Mouse (Mus musculus) midbrain, embryonic 16.5 days (tissue): ENCODE measurements around the gene Nploc4. TPM values are rescaled to one million over a fixed set of nuclear protein-coding genes. Genes with fewer than 3 reads are reported as not detected.

Experiments
- ATAC-seq: fragments of 200-750 bp; cut with Nextera tagmentation; 2 replicates; pipeline ENCODE4 v1.8.0; 2017; ENCODE audit warnings: moderate TSS enrichment
- H3K27ac ChIP-seq: fragments of 300-500 bp; sonication (generic); 2 replicates; pipeline ENCODE4 v1.5.1; 2014; ENCODE audit warnings: mild to moderate bottlenecking, low read length, mixed read lengths
- H3K27me3 ChIP-seq: fragments of 300-500 bp; sonication (generic); 2 replicates; pipeline ENCODE4 v1.6.1; 2014; ENCODE audit warnings: low read depth, low read length, mixed read lengths; ENCODE audit not compliant: control insufficient read depth, insufficient read depth
- H3K36me3 ChIP-seq: fragments of 300-500 bp; sonication (generic); 2 replicates; pipeline ENCODE4 v1.6.1; 2014; ENCODE audit warnings: mild to moderate bottlenecking, low read length, moderate library complexity, mixed read lengths; ENCODE audit not compliant: control insufficient read depth, insufficient read depth
- H3K4me1 ChIP-seq: fragments of 300-500 bp; sonication (generic); 2 replicates; pipeline ENCODE4 v1.6.1; 2014; ENCODE audit warnings: mild to moderate bottlenecking, low read length, mixed read lengths; ENCODE audit not compliant: control insufficient read depth, insufficient read depth
- H3K4me2 ChIP-seq: fragments of 300-500 bp; sonication (generic); 2 replicates; pipeline ENCODE4 v1.6.1; 2014; ENCODE audit warnings: mild to moderate bottlenecking, low read length, mixed read lengths
- H3K4me3 ChIP-seq: fragments of 300-500 bp; sonication (generic); 2 replicates; pipeline ENCODE4 v1.5.1; 2014; ENCODE audit warnings: low read depth, mild to moderate bottlenecking, low read length, moderate library complexity, mixed read lengths
- H3K9ac ChIP-seq: fragments of 300-500 bp; sonication (generic); 2 replicates; pipeline ENCODE4 v1.6.1; 2014; ENCODE audit warnings: low read depth, low read length, mixed read lengths
- H3K9me3 ChIP-seq: fragments of 300-500 bp; sonication (generic); replicated peaks from 2 replicates; pipeline ENCODE4 v1.6.1; 2014; ENCODE audit warnings: mild to moderate bottlenecking, low read length, mixed read lengths; ENCODE audit not compliant: control insufficient read depth, poor library complexity, severe bottlenecking
- WGBS: fragments of 180-500 bp; shearing (Covaris S2); extraction: QIAGEN DNeasy Blood & Tissue Kit; methylation state at CpG from one replicate; pipeline ENCODE4 v1.1.7; 2014; 5-methylcytosine and 5-hydroxymethylcytosine counted together
- polyA plus RNA-seq: library from polyadenylated mRNA; unstranded; fragments of >200 nt; fragmentation: Nextera tagmentation; extraction: Ambion mirVana; gene quantifications from 2 replicates; pipeline ENCODE4 v1.2.1, GENCODE M21; 2015

The Nploc4 gene
- polyA plus RNA-seq, result 28.7 and 30.4 TPM in 2 replicates

- Histone ChIP-seq H3K27me3 (no peaks in the 10 kb centered on the region), H3K9me3 (no peaks in the 10 kb centered on the region), H3K9ac (peak within 1 kb of the TSS; percentile 99), H3K4me1 (peaks cover 12% of the 10 kb centered on the region), H3K4me2 (peak within 1 kb of the TSS; percentile 92), H3K27ac (peak within 1 kb of the TSS; percentile 82), H3K36me3 (peaks cover 8% of the 10 kb centered on the region), H3K4me3 (peak within 1 kb of the TSS; percentile 98)
- WGBS, result 1% methylated on average over 61 of the region's 77 CpGs
- peak; percentile 82 for ATAC-seq
Observed at GRCm38 (mm10) chr11:120437152-120437856, at the start of gene Nploc4. Nploc4 (minus strand) TSS chr11:120437708.

DNA sequence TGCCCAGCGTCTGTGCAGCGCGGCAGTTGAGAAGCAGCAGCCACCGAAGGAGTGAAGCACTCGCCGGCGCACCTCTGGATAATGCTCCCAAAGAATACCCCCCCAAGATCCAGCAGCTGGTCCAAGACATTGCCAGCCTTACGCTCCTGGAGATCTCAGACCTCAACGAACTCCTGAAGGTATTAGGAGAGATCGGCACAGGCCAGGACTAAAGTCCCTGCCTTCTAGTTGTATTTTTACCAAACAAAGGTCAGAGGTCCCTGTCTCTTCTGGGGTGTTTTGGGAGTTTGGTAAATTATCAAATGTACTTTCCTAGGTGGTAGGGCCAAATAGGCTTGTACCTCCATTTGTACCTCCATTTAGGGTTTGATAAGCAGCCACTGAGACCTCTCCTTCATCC lies 47.7 kb upstream of the Nploc4 start:
- H3K27me3 ChIP-seq, result no peaks in the 10 kb centered on the region
- peaks cover 13% of the 10 kb centered on the region for H3K4me1 ChIP-seq
- no peak overlapping the region for H3K27ac ChIP-seq
- no peaks in the 10 kb centered on the region for H3K9me3 ChIP-seq
- H3K4me3 ChIP-seq, result peak overlapping the region; percentile 79
- peaks cover 22% of the 10 kb centered on the region for H3K36me3 ChIP-seq
- peak overlapping the region; percentile 67 for H3K4me2 ChIP-seq
- WGBS, result 9% methylated on average over 10 of the region's 10 CpGs
- peak overlapping the region; percentile 81 for H3K9ac ChIP-seq
- no peak for ATAC-seq

DNA sequence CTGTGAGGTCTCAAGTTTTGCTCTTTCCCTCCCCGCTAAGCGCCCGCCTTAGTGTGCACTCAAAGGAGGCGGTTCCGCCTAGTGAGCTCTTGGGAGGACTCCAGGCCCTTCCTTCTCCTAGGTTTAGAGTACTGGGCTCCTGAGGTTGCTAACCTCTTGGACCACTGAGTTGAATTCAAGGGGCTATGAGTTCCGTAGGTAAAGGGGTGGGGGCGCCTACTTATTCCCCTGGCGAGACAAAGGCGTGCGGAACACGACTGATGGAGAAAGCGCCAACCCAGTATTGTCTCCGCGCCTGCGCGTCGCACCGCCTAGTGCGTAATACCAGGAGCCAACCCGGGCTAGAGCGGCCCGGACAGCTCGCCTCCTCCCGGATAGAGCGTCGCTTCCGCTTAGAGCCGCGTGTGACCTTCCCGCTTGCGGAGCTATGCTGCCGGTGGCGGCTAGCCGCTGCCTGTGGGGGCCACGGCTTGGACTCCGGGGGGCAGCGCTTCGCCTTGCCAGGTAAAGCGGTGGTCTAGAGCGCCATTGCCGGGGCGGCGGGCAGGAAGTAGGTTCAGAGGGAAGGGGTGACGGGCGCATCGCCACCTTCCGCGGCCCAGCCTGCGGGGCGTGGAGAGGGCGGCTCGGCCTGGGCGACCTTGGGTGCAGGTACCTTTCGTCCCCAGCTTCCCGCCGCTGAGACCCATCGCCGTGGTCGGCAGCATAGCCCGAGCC lies 46.9 kb upstream of the Nploc4 start, which contains the start of gene Mrpl12:
Gene Mrpl12 (plus strand): TSS at position 349 of the 717 bp plus-strand sequence.
- Histone ChIP-seq H3K27me3 (no peaks in the 10 kb centered on the region), H3K27ac (peak within 1 kb of the TSS; percentile 92), H3K4me1 (peaks cover 13% of the 10 kb centered on the region), H3K36me3 (peaks cover 29% of the 10 kb centered on the region), H3K4me3 (peak within 1 kb of the TSS; percentile 79), H3K9ac (peak within 1 kb of the TSS; percentile 81), H3K4me2 (peak within 1 kb of the TSS; percentile 67), H3K9me3 (no peaks in the 10 kb centered on the region)
- WGBS, result under 1% methylated on average over 56 of the region's 60 CpGs
- ATAC-seq, result peak; percentile 97

DNA sequence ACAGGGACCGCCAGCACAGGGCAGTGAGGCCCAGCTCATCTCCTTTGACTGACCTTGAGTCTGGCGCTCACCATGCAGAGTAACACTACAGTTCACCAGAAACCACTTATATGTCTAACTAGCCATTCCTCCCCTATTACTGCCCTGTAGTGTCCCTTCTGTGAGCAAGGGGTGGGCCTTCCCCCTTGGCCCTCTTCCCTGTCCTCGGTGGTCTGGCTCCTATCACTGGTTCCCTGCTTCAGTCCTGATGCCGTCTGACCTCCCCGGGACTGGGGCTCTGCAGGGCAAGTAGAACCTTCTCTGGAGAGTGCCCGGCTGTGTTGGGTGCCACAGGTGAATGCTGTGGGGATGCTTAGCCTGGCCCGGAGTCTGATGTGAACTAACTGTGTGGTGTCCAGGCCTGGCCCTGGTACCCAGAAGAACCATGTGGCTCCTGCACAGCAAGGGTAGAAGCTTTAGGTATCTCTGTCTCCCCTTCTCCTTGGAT lies 46.0 kb upstream of the Nploc4 start:
- H3K9ac ChIP-seq, result peak overlapping the region; percentile 81
- WGBS, result 89% methylated on average over 7 of the region's 7 CpGs
- H3K4me1 ChIP-seq, result peaks cover 13% of the 10 kb centered on the region
- H3K4me2 ChIP-seq, result no peak overlapping the region
- no peak overlapping the region; the same call in 1 of the 2 replicates for H3K27ac ChIP-seq
- ATAC-seq, result no peak
- H3K36me3 ChIP-seq, result peaks cover 34% of the 10 kb centered on the region
- H3K9me3 ChIP-seq, result no peaks in the 10 kb centered on the region
- no peak overlapping the region for H3K4me3 ChIP-seq
- no peaks in the 10 kb centered on the region for H3K27me3 ChIP-seq

GRCm38 (mm10) chr11:120472052-120472451 lies 34.5 kb upstream of the Nploc4 start:
- Histone ChIP-seq H3K9ac (no peak overlapping the region), H3K36me3 (peaks cover 46% of the 10 kb centered on the region), H3K27ac (no peak overlapping the region), H3K9me3 (no peaks in the 10 kb centered on the region), H3K4me2 (no peak overlapping the region), H3K4me1 (peaks cover 9% of the 10 kb centered on the region), H3K27me3 (no peaks in the 10 kb centered on the region), H3K4me3 (no peak overlapping the region)
- no peak for ATAC-seq
- 98% methylated on average over 6 of the region's 6 CpGs for WGBS

- peak overlapping the region; percentile 69 for H3K27ac ChIP-seq
- H3K9me3 ChIP-seq, result no peaks in the 10 kb centered on the region
- H3K9ac ChIP-seq, result peak overlapping the region; percentile 95
- H3K4me2 ChIP-seq, result peak overlapping the region; percentile 95
- H3K27me3 ChIP-seq, result no peaks in the 10 kb centered on the region
- 1% methylated on average over 33 of the region's 33 CpGs for WGBS
- peak; percentile 62 for ATAC-seq
- peak overlapping the region; percentile 94 for H3K4me3 ChIP-seq
- H3K36me3 ChIP-seq, result peaks cover 29% of the 10 kb centered on the region
- peaks cover 20% of the 10 kb centered on the region for H3K4me1 ChIP-seq
Observed at GRCm38 (mm10) chr11:120467736-120468092, 30.2 kb upstream of the Nploc4 start.

- Histone ChIP-seq H3K9me3 (no peaks in the 10 kb centered on the region), H3K4me3 (peak within 1 kb of the TSS; percentile 94), H3K27me3 (no peaks in the 10 kb centered on the region), H3K27ac (peak within 1 kb of the TSS; percentile 88), H3K9ac (peak within 1 kb of the TSS; percentile 95), H3K36me3 (peaks cover 26% of the 10 kb centered on the region), H3K4me1 (peaks cover 20% of the 10 kb centered on the region), H3K4me2 (peak within 1 kb of the TSS; percentile 95)
- ATAC-seq, result peak; percentile 100
- under 1% methylated on average over 52 of the region's 54 CpGs for WGBS
Observed at GRCm38 (mm10) chr11:120467051-120467735, 29.7 kb upstream of the Nploc4 start, which contains the start of gene Arl16. Arl16 (minus strand) TSS chr11:120467607.

GRCm38 (mm10) chr11:120465521-120465920 lies 28.0 kb upstream of the Nploc4 start:
- Histone ChIP-seq H3K4me3 (no peak overlapping the region), H3K27ac (no peak overlapping the region), H3K9ac (no peak overlapping the region), H3K36me3 (peaks cover 23% of the 10 kb centered on the region), H3K27me3 (no peaks in the 10 kb centered on the region), H3K4me2 (no peak overlapping the region), H3K9me3 (no peaks in the 10 kb centered on the region), H3K4me1 (peaks cover 20% of the 10 kb centered on the region)
- WGBS, result 96% methylated on average over 4 of the region's 4 CpGs
- no peak for ATAC-seq
